Mouse (Mus musculus) megakaryocyte, embryonic 14.5 days (primary cell): Measurements from ENCODE around the gene Tdrd7.

Experiments
- FLI1 ChIP-seq: IDR thresholded peaks from 2 replicates; pipeline ENCODE4 v1.6.1; 2012; ENCODE audit warnings: low read length, inconsistent platforms, mixed read lengths
- GATA1 ChIP-seq: IDR thresholded peaks from 3 replicates; pipeline ENCODE4 v1.6.1; 2012; ENCODE audit warnings: mixed read lengths, low read length, inconsistent platforms, borderline replicate concordance

GRCm38 (mm10) chr4:46039899-46040298 is 74.8 kb downstream of the Tdrd7 start:
- TF ChIP-seq GATA1, result no peak
- TF ChIP-seq FLI1, result no peak
